Mouse (Mus musculus) spleen, adult 2 months (tissue): ENCODE measurements around the gene Dnah8. TPM values are rescaled to one million over a fixed set of nuclear protein-coding genes. Genes with fewer than 3 reads are reported as not detected.

Source experiments
- DNase-seq, 2 experiments: peaks; one replicate each; pipeline versions ENCODE4 v3.0.0 to v3.0.0-alpha.2; 2012 to 2021; ENCODE audit warnings: low spot score in 2 of 2, low read depth in 1 of 2
- H3K27ac ChIP-seq: fragments of 200-500 bp; 2 replicates; pipeline ENCODE4 v1.5.1; 2012; ENCODE audit warnings: low read length, inconsistent platforms; ENCODE audit not compliant: insufficient read depth
- H3K27me3 ChIP-seq: fragments of 200-500 bp; 2 replicates; pipeline ENCODE4 v1.6.1; 2012; ENCODE audit warnings: mild to moderate bottlenecking, moderate library complexity, low read length, inconsistent platforms; ENCODE audit not compliant: control insufficient read depth, insufficient read depth
- H3K36me3 ChIP-seq: fragments of 200-500 bp; 2 replicates; pipeline ENCODE4 v1.6.1; 2012; ENCODE audit warnings: mild to moderate bottlenecking, low read length, inconsistent platforms; ENCODE audit not compliant: control insufficient read depth, insufficient read depth
- H3K4me1 ChIP-seq: fragments of 200-500 bp; 2 replicates; pipeline ENCODE4 v1.6.1; 2011; ENCODE audit warnings: inconsistent platforms; ENCODE audit not compliant: control insufficient read depth, insufficient read depth, insufficient read length
- H3K4me3 ChIP-seq: fragments of 200-500 bp; 2 replicates; pipeline ENCODE4 v1.5.1; 2011; ENCODE audit warnings: mild to moderate bottlenecking, inconsistent platforms; ENCODE audit not compliant: insufficient read depth, insufficient read length; ENCODE audit errors: extremely low read depth
- CTCF ChIP-seq: fragments of 200-500 bp; IDR thresholded peaks from 2 replicates; pipeline ENCODE4 v1.5.1; 2011; ENCODE audit warnings: mild to moderate bottlenecking, inconsistent platforms; ENCODE audit not compliant: insufficient read depth, insufficient read length, insufficient replicate concordance; ENCODE audit errors: extremely low read depth
- POLR2A ChIP-seq: fragments of 200-500 bp; IDR thresholded peaks from 2 replicates; pipeline ENCODE4 v1.6.1; 2011; ENCODE audit warnings: low read depth, low read length, inconsistent platforms
- WGBS: fragments of 180-500 bp; shearing (Covaris S2); methylation state at CpG from one replicate; pipeline ENCODE4 v1.1.7; 2018; 5-methylcytosine and 5-hydroxymethylcytosine counted together
- polyA plus RNA-seq: library from polyadenylated mRNA; depleted of rRNA; stranded (reverse); fragments of >200 nt; gene quantifications from 2 replicates; pipeline ENCODE4 v1.2.3, GENCODE M21; 2012

Gene Dnah8
- polyA plus RNA-seq, 1 experiment, result 10.2 TPM

- Histone ChIP-seq H3K4me3 (no peak overlapping the region), H3K36me3 (no peaks in the 10 kb centered on the region), H3K27me3 (no peaks in the 10 kb centered on the region), H3K27ac (no peak overlapping the region), H3K4me1 (no peaks in the 10 kb centered on the region)
- no peak for DNase-seq
- 77% methylated on average over 6 of the region's 6 CpGs for whole genome bisulfite sequencing
- no peak for TF ChIP-seq CTCF
- no peak for TF ChIP-seq POLR2A
Observed at GRCm38 (mm10) chr17:30848804-30849203, 224.7 kb downstream of the Dnah8 start.

GRCm38 (mm10) chr17:30849813-30850212, 225.7 kb downstream of the Dnah8 start:
- Histone ChIP-seq H3K27ac (no peak overlapping the region), H3K4me3 (no peak overlapping the region), H3K27me3 (no peaks in the 10 kb centered on the region), H3K4me1 (no peaks in the 10 kb centered on the region), H3K36me3 (no peaks in the 10 kb centered on the region)
- no peak for DNase-seq
- TF ChIP-seq CTCF (no peak), POLR2A (no peak)
- WGBS, result 96% methylated on average over 12 of the region's 12 CpGs

- DNase-seq, result no peak
- Histone ChIP-seq H3K4me1 (no peaks in the 10 kb centered on the region), H3K27me3 (no peaks in the 10 kb centered on the region), H3K36me3 (no peaks in the 10 kb centered on the region; the same call in 1 of the 2 replicates), H3K4me3 (no peak overlapping the region), H3K27ac (no peak overlapping the region)
- TF ChIP-seq POLR2A (no peak), CTCF (no peak)
Observed at GRCm38 (mm10) chr17:30852345-30852744, 228.2 kb downstream of the Dnah8 start.

- H3K27me3 ChIP-seq, result no peaks in the 10 kb centered on the region
- WGBS, result 91% methylated on average over 5 of the region's 5 CpGs
- H3K36me3 ChIP-seq, result no peaks in the 10 kb centered on the region; the same call in 1 of the 2 replicates
- no peak overlapping the region for H3K27ac ChIP-seq
- TF ChIP-seq CTCF, result no peak
- TF ChIP-seq POLR2A, result no peak
- no peaks in the 10 kb centered on the region for H3K4me1 ChIP-seq
- no peak for DNase-seq
- no peak overlapping the region for H3K4me3 ChIP-seq
Observed at GRCm38 (mm10) chr17:30857347-30857746, 233.2 kb downstream of the Dnah8 start.

GRCm38 (mm10) chr17:30858586-30859259, 234.6 kb downstream of the Dnah8 start:
- no peak overlapping the region for H3K4me3 ChIP-seq
- TF ChIP-seq POLR2A, result no peak
- H3K4me1 ChIP-seq, result no peaks in the 10 kb centered on the region
- 72% methylated on average over 11 of the region's 11 CpGs for WGBS
- no peaks in the 10 kb centered on the region for H3K27me3 ChIP-seq
- DNase-seq, result no peak
- no peaks in the 10 kb centered on the region; the same call in 1 of the 2 replicates for H3K36me3 ChIP-seq
- H3K27ac ChIP-seq, result no peak overlapping the region

GRCm38 (mm10) chr17:30859989-30860585, 235.9 kb downstream of the Dnah8 start:
- DNase-seq, result no peak
- no peaks in the 10 kb centered on the region; the same call in 1 of the 2 replicates for H3K36me3 ChIP-seq
- no peak overlapping the region for H3K27ac ChIP-seq
- H3K4me1 ChIP-seq, result no peaks in the 10 kb centered on the region
- WGBS, result 90% methylated on average over 10 of the region's 10 CpGs
- H3K27me3 ChIP-seq, result no peaks in the 10 kb centered on the region
- H3K4me3 ChIP-seq, result no peak overlapping the region
- TF ChIP-seq POLR2A (no peak), CTCF (no peak)

- Histone ChIP-seq H3K4me1 (no peaks in the 10 kb centered on the region), H3K27ac (no peak overlapping the region), H3K36me3 (no peaks in the 10 kb centered on the region; the same call in 1 of the 2 replicates), H3K4me3 (no peak overlapping the region), H3K27me3 (no peaks in the 10 kb centered on the region)
- TF ChIP-seq CTCF (no peak), POLR2A (no peak)
- WGBS, result 74% methylated on average over 7 of the region's 7 CpGs
- DNase-seq, result no peak
Observed at GRCm38 (mm10) chr17:30860606-30861005, 236.5 kb downstream of the Dnah8 start.
